Mouse (Mus musculus) lung, postnatal 10 days (tissue): ENCODE data around the gene Muc5ac.

Experiments
- DNase-seq: peaks from one replicate; pipeline ENCODE4 v3.0.0; 2021

Muc5ac gene

DNA sequence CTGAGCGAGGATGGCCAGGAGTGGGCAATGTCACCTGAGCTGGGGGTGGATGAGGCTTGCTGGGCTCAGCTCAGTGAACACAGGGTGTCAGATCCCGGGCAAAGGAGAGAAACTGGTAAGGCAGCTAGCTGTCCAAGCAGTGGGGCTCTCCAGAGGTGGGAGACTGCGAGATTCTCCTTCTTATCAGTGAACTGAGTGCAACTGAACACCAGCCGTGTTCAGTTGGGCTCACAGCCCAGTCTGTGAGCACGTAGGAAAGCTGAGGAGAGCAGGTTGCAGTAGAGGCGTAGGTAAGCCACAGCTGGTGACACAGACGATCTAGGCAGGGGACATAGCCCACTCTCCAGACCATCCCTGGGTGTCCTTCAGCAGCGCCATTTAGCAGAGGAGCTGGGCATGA lies 47.7 kb downstream of the Muc5ac start:
- DNase-seq: no peak

DNA sequence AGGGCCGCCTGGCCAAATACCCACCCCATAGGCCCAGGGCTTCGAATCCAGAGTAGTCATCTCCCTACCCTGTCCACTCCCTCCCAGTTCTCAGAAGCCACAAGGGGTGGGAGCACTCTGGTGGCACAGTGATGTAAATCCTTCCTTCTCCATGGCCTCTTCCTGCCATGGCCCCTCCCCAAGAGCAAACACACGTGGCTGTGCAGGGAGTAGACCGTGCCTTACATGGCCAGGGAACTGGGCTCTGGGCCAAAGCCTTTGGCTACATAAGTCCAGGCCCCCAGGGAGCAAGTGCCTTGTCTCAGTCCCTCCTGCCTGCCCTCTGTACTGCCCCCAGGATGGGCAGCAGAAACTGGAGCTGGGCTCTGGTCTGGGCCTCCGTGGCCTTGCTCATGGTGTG lies 50.0 kb downstream of the Muc5ac start, which contains the start of gene Muc5b:
Gene Muc5b (plus strand): TSS at position 292 of the 400 bp plus-strand sequence.
- peak; percentile 57 for DNase-seq

DNA sequence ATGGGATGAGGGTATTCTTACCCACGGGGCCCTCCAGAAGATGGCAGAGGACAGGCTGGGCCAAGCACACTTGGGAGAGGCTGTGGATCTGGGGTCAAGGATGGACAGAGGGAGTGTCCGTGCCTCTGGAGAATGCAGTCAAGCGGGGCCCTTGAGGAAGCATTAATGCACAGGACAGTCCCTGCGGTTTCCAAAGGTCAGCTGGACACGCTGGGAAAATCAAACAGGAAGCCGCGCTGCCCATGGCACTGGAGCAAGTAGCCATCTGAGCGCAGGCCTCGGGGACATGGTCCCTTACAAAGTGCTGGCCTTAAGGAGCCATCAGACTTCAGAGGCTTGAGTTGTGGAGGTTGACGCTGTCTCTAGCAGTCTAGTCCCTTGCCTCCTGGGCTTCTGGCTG lies 51.6 kb downstream of the Muc5ac start:
- no peak for DNase-seq

DNA sequence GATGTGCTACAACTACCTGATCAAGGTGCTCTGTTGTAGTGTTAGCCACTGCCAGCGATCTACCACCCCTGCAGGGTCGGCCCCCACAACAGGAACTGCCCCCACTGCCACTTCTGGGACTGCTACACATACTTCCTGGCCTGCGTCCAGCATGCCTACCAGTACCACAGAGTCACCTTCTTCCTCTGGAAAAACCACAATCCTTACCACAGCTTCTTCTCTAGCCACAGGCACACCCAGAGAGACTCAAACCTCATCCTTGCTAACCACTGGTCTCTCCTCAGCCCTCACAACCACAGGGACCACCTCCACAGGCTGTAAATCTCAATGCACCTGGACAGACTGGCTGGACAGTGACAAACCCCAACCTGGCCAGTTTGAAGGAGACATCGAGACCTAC lies 72.3 kb downstream of the Muc5ac start:
- no peak for DNase-seq
